Mouse (Mus musculus): ENCODE results near the gene 1810046K07Rik. TPM values are rescaled to one million over a fixed set of nuclear protein-coding genes. Genes with fewer than 3 reads are reported as not detected.

Gene 1810046K07Rik
- polyA plus RNA-seq, 1 experiment from 2014 or later: 0.24 TPM

- Histone ChIP-seq H3K4me3 (replicated peaks) (no peak overlapping the region), H3K36me3 (no peaks in the 10 kb centered on the region), H3K4me1 (no peaks in the 10 kb centered on the region), H3K9ac (no peak overlapping the region), H3K9me3 (replicated peaks) (no peaks in the 10 kb centered on the region), H3K27me3 (no peaks in the 10 kb centered on the region), H3K4me2 (replicated peaks) (no peak overlapping the region), H3K27ac (replicated peaks) (no peak overlapping the region)
- WGBS: 43% methylated on average over 8 of the region's 8 CpGs
- ATAC-seq (ENCODE audit: insufficient number of reproducible peaks, low FRiP score, low TSS enrichment, low read depth): no peak
Observed at GRCm38 (mm10) chr9:51293541-51293940, 35.2 kb downstream of the 1810046K07Rik start.

GRCm38 (mm10) chr9:51292674-51293073 lies 36.0 kb downstream of the 1810046K07Rik start:
- Histone ChIP-seq H3K4me1 (no peaks in the 10 kb centered on the region), H3K9ac (no peak overlapping the region), H3K4me3 (replicated peaks) (no peak overlapping the region), H3K27me3 (no peaks in the 10 kb centered on the region), H3K9me3 (replicated peaks) (no peaks in the 10 kb centered on the region), H3K36me3 (no peaks in the 10 kb centered on the region), H3K4me2 (replicated peaks) (no peak overlapping the region), H3K27ac (replicated peaks) (no peak overlapping the region)
- WGBS: 28% methylated on average over 4 of the region's 4 CpGs
- 0 out of 2 replicates have a peak, but pooled peaks have one; percentile 11 for ATAC-seq (ENCODE audit: insufficient number of reproducible peaks, low FRiP score, low TSS enrichment, low read depth)

- no peak for ATAC-seq (ENCODE audit: insufficient number of reproducible peaks, low FRiP score, low TSS enrichment, low read depth)
Observed at GRCm38 (mm10) chr9:51290980-51291379, 37.7 kb downstream of the 1810046K07Rik start.

GRCm38 (mm10) chr9:51286079-51286478 lies 42.6 kb downstream of the 1810046K07Rik start:
- no peak overlapping the region for H3K27ac ChIP-seq (replicated peaks)
- H3K9me3 ChIP-seq (replicated peaks): no peaks in the 10 kb centered on the region
- H3K27me3 ChIP-seq: 0 out of 2 replicates have a peak, but pooled peaks cover 12% of the 10 kb centered on the region
- H3K36me3 ChIP-seq: no peaks in the 10 kb centered on the region
- H3K4me1 ChIP-seq: no peaks in the 10 kb centered on the region
- H3K4me3 ChIP-seq (replicated peaks): no peak overlapping the region
- H3K9ac ChIP-seq: no peak overlapping the region
- WGBS: 31% methylated on average over 2 of the region's 2 CpGs
- H3K4me2 ChIP-seq (replicated peaks): no peak overlapping the region
- no peak for ATAC-seq (ENCODE audit: insufficient number of reproducible peaks, low FRiP score, low TSS enrichment, low read depth)

More at GRCm38 (mm10) chr9:51290980-51291379, 37.7 kb downstream of the 1810046K07Rik start:
- H3K27ac ChIP-seq (replicated peaks): no peak overlapping the region
- H3K9me3 ChIP-seq (replicated peaks): no peaks in the 10 kb centered on the region
- no peak overlapping the region for H3K4me3 ChIP-seq (replicated peaks)
- H3K36me3 ChIP-seq: no peaks in the 10 kb centered on the region
- WGBS: 67% methylated on average over 4 of the region's 4 CpGs
- no peak overlapping the region for H3K9ac ChIP-seq
- no peaks in the 10 kb centered on the region for H3K27me3 ChIP-seq
- no peak overlapping the region for H3K4me2 ChIP-seq (replicated peaks)
- no peaks in the 10 kb centered on the region for H3K4me1 ChIP-seq

- peaks cover 24% of the 10 kb centered on the region for H3K27me3 ChIP-seq
- H3K4me2 ChIP-seq (replicated peaks): peak within 1 kb of the TSS; percentile 87
- H3K36me3 ChIP-seq: no peaks in the 10 kb centered on the region
- H3K4me1 ChIP-seq: peaks cover 15% of the 10 kb centered on the region
- peak within 1 kb of the TSS; percentile 58 for H3K4me3 ChIP-seq (replicated peaks)
- peak within 1 kb of the TSS; percentile 74 for H3K27ac ChIP-seq (replicated peaks)
- ATAC-seq (ENCODE audit: insufficient number of reproducible peaks, low FRiP score, low TSS enrichment, low read depth): peak; percentile 93
- H3K9me3 ChIP-seq (replicated peaks): no peaks in the 10 kb centered on the region
- H3K9ac ChIP-seq: peak within 1 kb of the TSS; percentile 52
- WGBS: 0% methylated on average over 53 of the region's 53 CpGs
Observed at GRCm38 (mm10) chr9:51278500-51279381, 50.0 kb downstream of the 1810046K07Rik start, which contains the start of gene Colca2. Colca2 (minus strand) TSS chr9:51278569.

GRCm38 (mm10) chr9:51277834-51278498 lies 50.8 kb downstream of the 1810046K07Rik start:
- peak overlapping the region; percentile 74 for H3K27ac ChIP-seq (replicated peaks)
- ATAC-seq (ENCODE audit: insufficient number of reproducible peaks, low FRiP score, low TSS enrichment, low read depth): 0 out of 2 replicates have a peak, but pooled peaks have one; percentile 7
- H3K9ac ChIP-seq: peak overlapping the region; percentile 52
- peaks cover 15% of the 10 kb centered on the region for H3K4me1 ChIP-seq
- H3K36me3 ChIP-seq: no peaks in the 10 kb centered on the region
- H3K27me3 ChIP-seq: peaks cover 22% of the 10 kb centered on the region
- no peaks in the 10 kb centered on the region for H3K9me3 ChIP-seq (replicated peaks)
- peak overlapping the region; percentile 58 for H3K4me3 ChIP-seq (replicated peaks)
- 13% methylated on average over 13 of the region's 13 CpGs for WGBS
- peak overlapping the region; percentile 87 for H3K4me2 ChIP-seq (replicated peaks)

GRCm38 (mm10) chr9:51274678-51275077 lies 54.0 kb downstream of the 1810046K07Rik start:
- H3K9me3 ChIP-seq (replicated peaks): no peaks in the 10 kb centered on the region
- no peaks in the 10 kb centered on the region for H3K36me3 ChIP-seq
- H3K9ac ChIP-seq: no peak overlapping the region
- no peak overlapping the region for H3K4me3 ChIP-seq (replicated peaks)
- H3K27ac ChIP-seq (replicated peaks): no peak overlapping the region
- H3K4me2 ChIP-seq (replicated peaks): no peak overlapping the region
- peaks cover 3% of the 10 kb centered on the region; the same call in 1 of the 2 replicates for H3K27me3 ChIP-seq
- no peak for ATAC-seq (ENCODE audit: insufficient number of reproducible peaks, low FRiP score, low TSS enrichment, low read depth)
- H3K4me1 ChIP-seq: peaks cover 15% of the 10 kb centered on the region
- 33% methylated on average over 4 of the region's 4 CpGs for WGBS

- Histone ChIP-seq H3K9ac (no peak overlapping the region), H3K4me1 (peaks cover 12% of the 10 kb centered on the region; the same call in 1 of the 2 replicates), H3K4me3 (replicated peaks) (no peak overlapping the region), H3K9me3 (replicated peaks) (no peaks in the 10 kb centered on the region), H3K27me3 (no peaks in the 10 kb centered on the region), H3K4me2 (replicated peaks) (no peak overlapping the region), H3K27ac (replicated peaks) (no peak overlapping the region), H3K36me3 (no peaks in the 10 kb centered on the region)
- ATAC-seq (ENCODE audit: insufficient number of reproducible peaks, low FRiP score, low TSS enrichment, low read depth): no peak
- WGBS: 64% methylated on average over 9 of the region's 9 CpGs
Observed at GRCm38 (mm10) chr9:51273581-51274154, 55.0 kb downstream of the 1810046K07Rik start.

GRCm38 (mm10) chr9:51272102-51272501 lies 56.6 kb downstream of the 1810046K07Rik start:
- H3K9me3 ChIP-seq (replicated peaks): no peaks in the 10 kb centered on the region
- WGBS: 65% methylated on average over 5 of the region's 5 CpGs
- no peaks in the 10 kb centered on the region for H3K36me3 ChIP-seq
- no peak for ATAC-seq (ENCODE audit: insufficient number of reproducible peaks, low FRiP score, low TSS enrichment, low read depth)
- no peak overlapping the region for H3K27ac ChIP-seq (replicated peaks)
- H3K4me3 ChIP-seq (replicated peaks): no peak overlapping the region
- no peak overlapping the region for H3K4me2 ChIP-seq (replicated peaks)
- H3K4me1 ChIP-seq: peaks cover 5% of the 10 kb centered on the region; the same call in 1 of the 2 replicates
- H3K9ac ChIP-seq: no peak overlapping the region
- no peaks in the 10 kb centered on the region for H3K27me3 ChIP-seq

GRCm38 (mm10) chr9:51271073-51271472 lies 57.6 kb downstream of the 1810046K07Rik start:
- Histone ChIP-seq H3K27me3 (no peaks in the 10 kb centered on the region), H3K4me1 (peaks cover 5% of the 10 kb centered on the region; the same call in 1 of the 2 replicates), H3K9ac (no peak overlapping the region), H3K4me2 (replicated peaks) (no peak overlapping the region), H3K4me3 (replicated peaks) (no peak overlapping the region), H3K36me3 (no peaks in the 10 kb centered on the region), H3K27ac (replicated peaks) (no peak overlapping the region), H3K9me3 (replicated peaks) (no peaks in the 10 kb centered on the region)
- WGBS: 73% methylated on average over 8 of the region's 8 CpGs
- no peak for ATAC-seq (ENCODE audit: insufficient number of reproducible peaks, low FRiP score, low TSS enrichment, low read depth)

- Histone ChIP-seq H3K4me1 (peaks cover 5% of the 10 kb centered on the region; the same call in 1 of the 2 replicates), H3K4me3 (replicated peaks) (no peak overlapping the region), H3K27me3 (no peaks in the 10 kb centered on the region), H3K9ac (no peak overlapping the region), H3K27ac (replicated peaks) (no peak overlapping the region), H3K36me3 (no peaks in the 10 kb centered on the region), H3K4me2 (replicated peaks) (no peak overlapping the region), H3K9me3 (replicated peaks) (no peaks in the 10 kb centered on the region)
- ATAC-seq (ENCODE audit: insufficient number of reproducible peaks, low FRiP score, low TSS enrichment, low read depth): no peak
- 61% methylated on average over 5 of the region's 5 CpGs for WGBS
Observed at GRCm38 (mm10) chr9:51268852-51269251, 59.9 kb downstream of the 1810046K07Rik start.

Data from embryonic facial prominence, embryonic 15.5 days (tissue).